In genomic region chr8:9369201-9369600, GRCm38 (mm10) we compare ENCODE assay signal across 8 mouse cellular contexts.
"Had no signal": no experiment of that assay in that cellular context is flagged by ENCODE, and none has a peak within 500 bp of the region (broad histone marks: within the 10 kb centered on the region; RNA-seq: fewer than 3 reads in every experiment).

No protein-coding gene starts in this region.

- DNase-seq: kidney, postnatal 36 days; layer of hippocampus, adult 9-11 months; layer of hippocampus, postnatal 36 days; liver, embryonic 13.5 days; liver, postnatal 0 days; lung, postnatal 14 days; thymus, adult 2 months; thymus, postnatal 36 days had no signal
